Mouse (Mus musculus) erythroblast, embryonic 14.5 days (primary cell): ENCODE data around the gene Fhl2. TPM values are rescaled to one million over a fixed set of nuclear protein-coding genes. Genes with fewer than 3 reads are reported as not detected.

Experiments
- H3K27me3 ChIP-seq: 2 replicates; pipeline ENCODE4 v1.6.1; 2012; ENCODE audit warnings: inconsistent platforms; ENCODE audit not compliant: control insufficient read depth
- H3K36me3 ChIP-seq: 2 replicates; pipeline ENCODE4 v1.6.1; 2012; ENCODE audit warnings: mild to moderate bottlenecking, inconsistent platforms; ENCODE audit not compliant: control insufficient read depth
- H3K4me1 ChIP-seq: 2 replicates; pipeline ENCODE4 v1.6.1; 2012; ENCODE audit warnings: inconsistent platforms; ENCODE audit not compliant: control insufficient read depth
- H3K4me3 ChIP-seq: replicated peaks from 2 replicates; pipeline ENCODE3; 2012; ENCODE audit warnings: moderate library complexity, mild to moderate bottlenecking, inconsistent platforms
- H3K9me3 ChIP-seq: 2 replicates; pipeline ENCODE4 v1.6.1; 2012; ENCODE audit warnings: low read length, inconsistent platforms, mixed read lengths; ENCODE audit not compliant: control insufficient read depth
- GATA1 ChIP-seq: IDR thresholded peaks from 2 replicates; pipeline ENCODE4 v1.6.1; 2012; ENCODE audit warnings: low read length, inconsistent platforms, mixed read lengths
- TAL1 ChIP-seq: IDR thresholded peaks from 3 replicates; pipeline ENCODE4 v1.6.1; 2012; ENCODE audit warnings: low read length, inconsistent platforms, mixed read lengths
- polyA plus RNA-seq: library from polyadenylated mRNA; stranded (reverse); fragments of >175 nt; gene quantifications from 2 replicates; pipeline ENCODE4 v1.2.3, GENCODE M21; 2012

The Fhl2 gene
- polyA plus RNA-seq, 1 experiment, result not detected

DNA sequence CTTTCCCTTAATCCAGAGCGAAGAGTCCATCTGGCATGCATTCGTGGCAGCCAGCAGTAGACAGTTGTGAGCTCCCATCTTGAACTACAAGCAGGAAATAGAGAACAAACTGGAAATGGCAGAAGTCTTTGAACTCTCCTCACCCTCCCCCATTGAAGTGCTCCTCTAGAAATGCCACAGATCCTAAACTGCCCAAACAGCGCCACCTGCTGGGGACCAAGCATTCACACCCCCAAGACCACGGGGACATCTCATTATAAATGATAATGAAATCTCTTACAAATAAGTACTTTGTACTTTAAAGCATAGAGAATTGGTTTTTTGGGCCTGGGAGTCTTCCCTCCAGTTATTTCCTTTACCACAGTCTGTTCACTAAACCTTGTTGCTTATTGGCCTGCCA is 86.2 kb downstream of the Fhl2 start:
- no peak overlapping the region for H3K4me3 ChIP-seq
- peaks cover 54% of the 10 kb centered on the region for H3K36me3 ChIP-seq
- H3K9me3 ChIP-seq, result no peaks in the 10 kb centered on the region
- H3K27me3 ChIP-seq, result no peaks in the 10 kb centered on the region
- TF ChIP-seq TAL1, result no peak
- no peak for TF ChIP-seq GATA1
- H3K4me1 ChIP-seq, result peaks cover 3% of the 10 kb centered on the region; the same call in 1 of the 2 replicates

DNA sequence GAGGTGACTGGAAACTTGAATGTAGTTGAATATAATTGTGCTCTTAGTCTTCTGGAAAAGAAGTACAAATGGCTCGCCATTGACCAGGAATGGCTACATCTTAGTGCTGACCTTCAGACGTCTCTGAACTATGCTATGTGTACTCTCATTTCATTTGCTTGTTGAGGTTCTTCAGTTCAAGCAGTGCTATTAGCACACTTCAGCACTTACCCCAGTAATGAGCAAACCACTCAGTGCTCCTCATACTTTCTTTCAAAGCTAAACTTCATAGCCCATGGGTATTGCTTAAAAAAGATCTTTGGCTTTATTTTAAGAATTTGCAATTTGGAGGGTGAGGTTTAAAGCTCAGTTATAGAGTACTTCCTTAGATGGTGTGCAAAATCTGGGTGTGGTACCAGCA is 88.1 kb downstream of the Fhl2 start:
- no peaks in the 10 kb centered on the region for H3K9me3 ChIP-seq
- H3K36me3 ChIP-seq, result peaks cover 43% of the 10 kb centered on the region
- no peak overlapping the region for H3K4me3 ChIP-seq
- no peaks in the 10 kb centered on the region for H3K27me3 ChIP-seq
- TF ChIP-seq GATA1 (no peak), TAL1 (no peak)
- peaks cover under 1% of the 10 kb centered on the region; the same call in 1 of the 2 replicates for H3K4me1 ChIP-seq

DNA sequence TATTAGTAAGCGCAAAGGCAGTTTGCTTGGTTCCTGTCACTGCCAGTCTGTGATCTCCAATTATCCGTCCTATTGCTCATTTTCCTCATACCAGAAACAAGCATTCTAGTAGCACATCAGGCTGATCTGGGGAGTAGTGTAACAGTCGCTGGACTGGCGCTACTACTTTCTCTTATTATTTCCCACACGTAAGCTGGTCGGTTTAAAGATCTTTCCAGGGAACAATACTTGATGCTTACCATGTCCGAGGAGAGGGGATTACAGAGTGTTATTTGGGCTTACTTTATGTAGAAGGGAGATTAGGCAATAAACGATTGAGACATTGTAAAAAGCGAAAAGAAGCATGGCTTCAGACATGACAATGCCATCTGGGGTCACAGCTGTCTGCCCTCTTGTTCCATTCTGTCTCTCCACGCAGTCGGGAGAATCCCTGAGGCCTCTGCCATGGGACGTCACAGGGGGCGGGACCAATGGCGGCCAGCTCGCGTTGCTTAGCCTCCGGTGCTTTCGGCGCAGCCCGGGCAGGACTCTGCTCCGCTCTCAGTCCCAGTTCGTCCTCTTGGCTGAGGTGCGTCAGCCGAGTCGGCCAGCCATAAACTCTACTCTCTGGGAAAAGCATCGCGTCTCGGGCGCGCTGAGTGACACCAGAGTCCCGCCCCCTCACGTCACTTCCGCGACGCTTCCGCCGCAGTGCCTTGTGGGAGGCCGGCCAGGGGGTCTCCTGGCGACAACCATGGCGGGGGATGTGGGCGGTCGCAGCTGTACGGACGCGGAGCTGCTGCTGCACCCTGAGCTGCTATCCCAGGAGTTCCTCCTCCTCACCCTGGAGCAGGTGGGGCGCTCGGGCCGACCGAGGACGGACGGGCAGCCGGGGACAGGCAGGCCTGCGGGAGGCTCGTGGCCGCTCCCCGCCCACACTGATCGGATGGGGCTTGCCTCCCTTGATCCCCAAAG is 98.5 kb downstream of the Fhl2 start, which contains the start of the genes Tgfbrap1 and AI597479:
Gene Tgfbrap1 (minus strand): TSS at position 607 of the 954 bp plus-strand sequence.
Gene AI597479 (plus strand): TSS at position 680 of the 954 bp plus-strand sequence.
- H3K36me3 ChIP-seq, result peaks cover 17% of the 10 kb centered on the region

DNA sequence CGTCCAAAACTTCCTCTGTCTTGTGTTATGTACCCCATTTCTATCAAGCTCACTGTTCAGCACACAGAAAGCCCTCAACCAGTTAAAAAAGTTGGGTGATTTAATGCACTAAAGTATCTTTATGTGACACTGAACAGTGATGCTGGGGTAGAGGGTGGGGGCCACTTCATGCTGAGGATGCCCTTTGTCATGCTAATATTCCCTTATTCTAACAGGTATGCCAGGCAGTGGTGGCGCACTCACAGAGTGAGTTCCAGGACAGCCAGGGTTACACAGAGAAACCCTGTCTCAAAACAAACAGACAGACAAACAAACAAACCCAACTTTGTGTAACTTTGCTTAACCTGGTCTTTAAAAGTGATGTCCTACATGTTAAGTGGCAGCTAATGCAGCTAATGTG is 102.6 kb downstream of the Fhl2 start:
- peaks cover 38% of the 10 kb centered on the region for H3K4me1 ChIP-seq
- no peak overlapping the region for H3K4me3 ChIP-seq
- no peaks in the 10 kb centered on the region for H3K27me3 ChIP-seq
- no peaks in the 10 kb centered on the region for H3K9me3 ChIP-seq
- peaks cover 10% of the 10 kb centered on the region for H3K36me3 ChIP-seq
- TF ChIP-seq TAL1, result no peak
- TF ChIP-seq GATA1, result no peak

More for the DNA sequence above, 98.5 kb downstream of the Fhl2 start, which contains the start of the genes Tgfbrap1 and AI597479:
- Histone ChIP-seq H3K4me3 (peak within 1 kb of the TSS; percentile 80), H3K27me3 (no peaks in the 10 kb centered on the region), H3K4me1 (peaks cover 20% of the 10 kb centered on the region), H3K9me3 (no peaks in the 10 kb centered on the region)
- TF ChIP-seq TAL1 (no peak), GATA1 (no peak)

DNA sequence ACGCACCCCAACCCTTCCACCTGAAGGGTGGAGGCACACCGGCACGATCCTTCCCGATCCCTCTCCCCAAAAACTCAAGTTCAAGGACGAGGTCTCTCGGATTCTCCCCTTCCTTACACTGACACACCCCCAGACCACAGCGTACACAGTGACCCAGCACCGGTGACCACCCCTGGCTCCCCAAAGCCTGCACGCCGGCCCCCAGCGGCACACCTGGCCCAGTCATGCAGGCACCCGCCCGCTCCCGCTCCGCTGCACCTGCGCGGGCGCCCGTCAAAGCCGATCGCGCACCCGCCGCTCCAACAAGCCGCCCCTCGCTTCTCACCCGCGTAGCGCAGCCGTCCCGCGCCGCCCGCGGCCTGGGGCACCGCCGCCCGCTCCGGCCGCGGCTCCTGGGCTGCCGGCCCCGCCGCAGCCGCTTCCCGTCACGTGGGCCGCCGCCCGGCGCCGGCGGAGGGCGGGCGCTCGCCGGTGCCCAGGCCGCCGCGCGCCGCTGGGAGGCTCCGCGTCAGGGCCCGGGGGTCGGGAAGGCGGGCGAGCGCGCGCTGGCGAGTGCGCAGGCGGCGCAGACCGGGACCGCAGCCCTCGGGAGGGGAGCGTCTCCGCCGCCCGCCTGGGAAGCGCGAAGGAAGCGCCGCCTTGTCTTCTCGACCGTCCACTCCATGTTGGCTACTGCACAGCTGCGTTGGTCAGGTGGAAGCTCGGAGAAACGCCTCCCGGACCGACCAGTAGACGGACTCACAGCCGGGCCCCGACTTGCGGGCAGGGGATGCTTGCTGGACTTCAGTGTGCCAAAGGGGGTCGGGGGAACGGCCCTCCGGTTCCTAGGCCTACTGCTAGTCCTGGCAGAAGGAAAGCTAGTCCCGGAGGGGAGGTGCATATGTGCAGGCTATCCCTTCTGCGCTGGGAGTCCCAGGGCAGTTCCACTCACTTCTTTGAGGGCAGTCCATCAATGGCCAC is 104.4 kb downstream of the Fhl2 start:
- peaks cover 30% of the 10 kb centered on the region for H3K4me1 ChIP-seq
- TF ChIP-seq TAL1 (no peak), GATA1 (no peak)
- peak overlapping the region; percentile 92 for H3K4me3 ChIP-seq
- H3K36me3 ChIP-seq, result peaks cover 15% of the 10 kb centered on the region
- no peaks in the 10 kb centered on the region for H3K9me3 ChIP-seq
- no peaks in the 10 kb centered on the region for H3K27me3 ChIP-seq

DNA sequence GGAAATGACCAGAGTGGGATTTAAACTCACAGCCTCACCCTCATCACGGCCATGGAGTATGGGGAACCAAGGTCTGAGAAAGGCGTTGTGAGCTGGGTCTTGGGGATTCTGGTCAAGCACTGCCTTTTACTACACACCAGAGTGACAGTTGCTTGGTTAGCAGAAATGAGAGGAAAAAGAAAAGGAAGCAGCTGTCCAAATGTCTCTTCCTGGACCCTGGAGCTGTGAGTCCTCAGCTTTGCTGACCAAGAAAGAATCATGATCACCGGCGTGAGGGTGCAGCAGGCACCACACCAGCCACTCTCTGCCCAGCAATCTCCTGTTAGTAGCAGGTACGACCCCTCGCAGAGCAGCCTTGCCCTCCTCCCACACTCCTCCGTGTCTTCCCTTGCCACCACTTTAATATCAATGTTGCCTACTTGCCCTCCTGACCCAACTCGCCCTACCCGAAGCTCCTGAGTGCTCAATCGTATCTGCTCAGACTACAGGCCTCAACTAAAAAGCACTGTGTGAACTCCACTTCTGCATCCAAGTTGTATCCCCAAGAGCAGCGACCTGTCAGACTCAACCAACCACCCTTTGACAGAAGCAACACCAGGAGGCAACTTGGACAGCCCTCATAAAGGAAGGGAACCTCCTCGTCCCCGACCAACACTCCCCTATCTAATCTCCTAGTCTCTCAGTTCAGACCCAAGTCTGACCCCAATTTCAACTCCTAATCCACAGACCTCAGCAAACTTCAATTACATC is 105.3 kb downstream of the Fhl2 start:
- peak overlapping the region; percentile 92 for H3K4me3 ChIP-seq
- peaks cover 15% of the 10 kb centered on the region for H3K36me3 ChIP-seq
- no peak for TF ChIP-seq GATA1
- TF ChIP-seq TAL1, result no peak
- peaks cover 23% of the 10 kb centered on the region for H3K4me1 ChIP-seq
- H3K27me3 ChIP-seq, result no peaks in the 10 kb centered on the region
- no peaks in the 10 kb centered on the region for H3K9me3 ChIP-seq

DNA sequence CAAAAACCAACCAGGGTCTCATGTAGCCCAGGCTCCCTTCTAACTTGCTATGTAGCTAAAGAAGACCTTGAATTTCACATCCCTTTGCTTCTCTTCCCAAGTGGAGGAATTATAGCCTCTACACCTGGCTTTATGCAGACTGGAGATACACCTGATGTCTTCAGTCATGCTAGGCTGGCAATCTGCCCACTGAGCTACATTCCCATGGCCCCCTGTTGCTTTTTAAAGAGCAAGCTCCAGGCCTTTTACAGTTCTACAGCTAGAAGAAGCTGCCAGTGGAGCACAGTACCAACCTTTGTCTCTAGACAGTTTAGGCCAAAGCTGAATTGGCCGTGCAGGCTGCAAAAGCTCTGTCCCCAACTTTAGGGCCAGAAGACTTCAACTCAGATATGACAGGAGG is 106.4 kb downstream of the Fhl2 start:
- no peak for TF ChIP-seq TAL1
- TF ChIP-seq GATA1, result no peak

DNA sequence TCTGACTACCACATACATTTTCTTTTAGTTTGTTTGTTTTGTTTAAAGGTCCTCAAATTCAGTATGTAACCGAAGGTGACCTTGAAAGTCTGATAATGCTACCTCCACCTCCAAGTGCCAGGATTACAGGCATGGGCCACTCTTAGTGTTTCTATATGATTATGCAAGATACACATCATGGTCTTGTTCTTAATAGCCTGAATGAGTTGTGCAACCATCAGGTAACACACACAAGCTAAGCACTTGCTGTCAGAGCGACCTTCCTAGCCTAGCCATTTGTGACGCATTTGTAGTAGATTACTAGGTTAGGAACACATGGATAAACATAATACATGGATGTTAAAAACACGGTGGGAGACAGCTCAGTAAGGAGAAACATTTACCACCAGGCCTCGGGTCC is 113.8 kb downstream of the Fhl2 start:
- H3K9me3 ChIP-seq, result no peaks in the 10 kb centered on the region
- TF ChIP-seq TAL1 (no peak), GATA1 (no peak)
- H3K36me3 ChIP-seq, result peaks cover 16% of the 10 kb centered on the region
- H3K27me3 ChIP-seq, result no peaks in the 10 kb centered on the region
- H3K4me3 ChIP-seq, result no peak overlapping the region
- no peaks in the 10 kb centered on the region for H3K4me1 ChIP-seq

More for the DNA sequence above, 106.4 kb downstream of the Fhl2 start:
- Histone ChIP-seq H3K4me1 (peaks cover 23% of the 10 kb centered on the region), H3K4me3 (no peak overlapping the region), H3K36me3 (peaks cover 14% of the 10 kb centered on the region), H3K9me3 (no peaks in the 10 kb centered on the region), H3K27me3 (no peaks in the 10 kb centered on the region)
